Comparison of ENCODE assay signal across 30 mouse cellular contexts in the genomic region with DNA sequence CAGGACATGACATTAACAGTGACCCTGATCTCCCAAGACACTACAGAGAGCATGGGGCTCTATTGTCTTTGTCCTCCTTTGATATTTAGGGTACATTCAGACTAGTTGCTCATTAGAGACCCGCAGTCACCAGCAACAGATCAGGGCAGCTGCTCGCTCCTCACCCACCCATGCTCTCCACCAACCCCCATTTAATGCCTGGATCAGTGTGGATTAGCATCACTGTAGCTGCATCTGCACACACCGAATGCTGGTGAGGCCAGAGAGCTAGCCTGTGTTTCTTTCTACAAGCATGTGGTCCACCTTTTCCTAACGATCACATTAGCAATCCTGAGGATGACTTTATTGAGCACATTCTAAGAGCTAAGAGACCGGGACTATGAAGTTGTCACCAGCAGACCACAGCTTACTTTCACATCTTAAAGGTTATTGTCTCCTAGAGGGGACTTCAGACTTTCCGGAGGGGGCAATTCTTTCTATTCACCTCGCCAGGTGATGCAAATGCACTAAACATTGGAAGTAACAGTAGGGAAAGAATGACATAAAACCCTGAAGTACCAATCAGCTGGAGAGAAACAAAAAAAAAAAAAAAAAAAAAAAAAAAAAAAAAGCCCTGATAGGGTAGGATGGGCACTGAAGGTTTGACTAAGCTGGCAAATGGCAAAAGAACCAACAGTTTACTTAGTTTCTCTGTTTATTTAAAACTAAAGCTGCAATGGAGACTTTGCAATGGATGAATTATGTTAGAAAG. TPM values are rescaled to one million over a fixed set of nuclear protein-coding genes. Genes with fewer than 3 reads are reported as not detected.
DNase-seq lines count a peak whose midpoint lies in the region; ATAC-seq and TF ChIP-seq lines count a peak whose summit lies in the region.
"Had no signal": no experiment of that assay in that cellular context is flagged by ENCODE, and none has a peak within 500 bp of the region (broad histone marks: within the 10 kb centered on the region; RNA-seq: fewer than 3 reads in every experiment).

No protein-coding gene starts in this region.

- peak; percentile 71 for DNase-seq in heart, adult 11 months
- DNase-seq in heart, postnatal 36 days = no peak
- no peak for DNase-seq in midbrain, postnatal 0 days (ENCODE audit: low spot score)
- peak; percentile 72 for DNase-seq in ZHBTc4 (ENCODE audit: low read depth, low spot score)
- no peak for DNase-seq in gastrocnemius, postnatal 14 days
- DNase-seq in left cerebral cortex, adult 8-10 months (ENCODE audit: low spot score in 2 of 2) = no peak
- DNase-seq in right cerebral cortex, postnatal 14 days = no peak
- DNase-seq: adrenal gland, postnatal 25 days; cerebellum, adult 18-20 months; cerebellum, postnatal 10 days; heart, postnatal 10 days; kidney, adult 11 months; layer of hippocampus, postnatal 36 days; liver, embryonic 13.5 days; lung, adult 18-20 months; lung, postnatal 10 days; spleen, adult 18-20 months; thymus, postnatal 14 days had no signal

- H3K4me3 ChIP-seq in midbrain, embryonic 13.5 days (replicated peaks) = no peak overlapping the region
- no peak overlapping the region for H3K4me3 ChIP-seq in midbrain, postnatal 0 days (ENCODE audit: low read depth, low read length)
- H3K4me3 ChIP-seq: embryonic facial prominence, embryonic 13.5 days; forebrain, embryonic 10.5 days; heart, embryonic 13.5 days; hindbrain, embryonic 10.5 days; hindbrain, embryonic 15.5 days; limb, embryonic 10.5 days; limb, embryonic 15.5 days; liver, embryonic 13.5 days had no signal

- no peaks in the 10 kb centered on the region for H3K9me3 ChIP-seq in midbrain, embryonic 13.5 days
- no peaks in the 10 kb centered on the region for H3K9me3 ChIP-seq in midbrain, postnatal 0 days (ENCODE audit: low read length)
- H3K9me3 ChIP-seq: embryonic facial prominence, embryonic 13.5 days; forebrain, embryonic 10.5 days; heart, embryonic 13.5 days; hindbrain, embryonic 10.5 days; hindbrain, embryonic 15.5 days; limb, embryonic 10.5 days; limb, embryonic 15.5 days; liver, embryonic 13.5 days had no signal

- H3K27me3 ChIP-seq in midbrain, embryonic 13.5 days = no peaks in the 10 kb centered on the region
- H3K27me3 ChIP-seq in midbrain, postnatal 0 days (ENCODE audit: insufficient read depth, low read length) = no peaks in the 10 kb centered on the region
- H3K27me3 ChIP-seq: embryonic facial prominence, embryonic 13.5 days; heart, embryonic 13.5 days; hindbrain, embryonic 15.5 days; limb, embryonic 15.5 days; liver, embryonic 13.5 days; Patski had no signal

- no peaks in the 10 kb centered on the region for H3K36me3 ChIP-seq in midbrain, embryonic 13.5 days
- H3K36me3 ChIP-seq in midbrain, postnatal 0 days (ENCODE audit: insufficient read depth, low read length) = no peaks in the 10 kb centered on the region
- H3K36me3 ChIP-seq: embryonic facial prominence, embryonic 13.5 days; heart, embryonic 13.5 days; hindbrain, embryonic 15.5 days; limb, embryonic 15.5 days; liver, embryonic 13.5 days had no signal

- WGBS in midbrain, embryonic 13.5 days = 16% methylated on average over 7 of the region's 7 CpGs
- WGBS in midbrain, postnatal 0 days = 35% methylated on average over 7 of the region's 7 CpGs

- no peak for TF ChIP-seq CTCF in midbrain, postnatal 0 days (IDR thresholded peaks at IDR 0.05)

- H3K27ac ChIP-seq in midbrain, embryonic 13.5 days = no peak overlapping the region
- no peak overlapping the region for H3K27ac ChIP-seq in midbrain, postnatal 0 days (ENCODE audit: low read depth, low read length)
- H3K27ac ChIP-seq: embryonic facial prominence, embryonic 13.5 days; forebrain, embryonic 10.5 days; heart, embryonic 13.5 days; hindbrain, embryonic 10.5 days; hindbrain, embryonic 15.5 days; limb, embryonic 10.5 days; limb, embryonic 15.5 days; liver, embryonic 13.5 days; macrophage had no signal

- peaks cover 24% of the 10 kb centered on the region for H3K4me1 ChIP-seq in midbrain, embryonic 13.5 days (replicated peaks)
- no peaks in the 10 kb centered on the region for H3K4me1 ChIP-seq in midbrain, postnatal 0 days (ENCODE audit: insufficient read depth, low read length)

- ATAC-seq in midbrain, embryonic 13.5 days = peak; percentile 45; the same call in 1 of the 2 replicates
- ATAC-seq in midbrain, postnatal 0 days (ENCODE audit: low FRiP score) = no peak
- ATAC-seq: inflammation-experienced regulatory T-cells, adult 6 months; Patski had no signal

- no peak overlapping the region for H3K4me2 ChIP-seq in midbrain, embryonic 13.5 days (replicated peaks)
- H3K4me2 ChIP-seq in midbrain, postnatal 0 days (ENCODE audit: low read depth, low read length, poor library complexity, severe bottlenecking) = no peak overlapping the region
- H3K4me2 ChIP-seq: embryonic facial prominence, embryonic 13.5 days; heart, embryonic 13.5 days; hindbrain, embryonic 15.5 days; limb, embryonic 15.5 days; liver, embryonic 13.5 days had no signal

- intact Hi-C loops in heart, postnatal 36 days (cut with DNase I) = no loop called here
- intact Hi-C loops in gastrocnemius, postnatal 14 days (cut with DNase I; ENCODE audit: low total_unique reads) = no loop called here

- no peak overlapping the region for H3K9ac ChIP-seq in midbrain, embryonic 13.5 days (replicated peaks)
- no peak overlapping the region for H3K9ac ChIP-seq in midbrain, postnatal 0 days (replicated peaks; ENCODE audit: low read length, poor library complexity, severe bottlenecking)
- H3K9ac ChIP-seq: embryonic facial prominence, embryonic 13.5 days; heart, embryonic 13.5 days; hindbrain, embryonic 15.5 days; limb, embryonic 15.5 days; liver, embryonic 13.5 days had no signal

RNA-seq across cellular contexts. Expression of gene Epha4, which starts 58.0 kb away (rescaled TPM):
- total RNA-seq in heart, postnatal 36 days (2021) = 10 to 100 TPM; 21.9 to 26.5 TPM
- polyA plus RNA-seq in midbrain, embryonic 13.5 days (2015; fragmentation: Nextera tagmentation; extraction: Ambion mirVana) = 36.5 and 37.5 TPM in 2 replicates
- 66.6 and 68.8 TPM in 2 replicates for total RNA-seq in midbrain, postnatal 0 days (2014; rRNA removed)
- 23.3 and 26.6 TPM in 2 replicates for polyA plus RNA-seq in midbrain, postnatal 0 days (2015; fragmentation: Nextera tagmentation; extraction: Ambion mirVana)
- total RNA-seq in gastrocnemius, postnatal 14 days (2021) = 1 to 10 TPM; 3.1 to 4.5 TPM
- 100 to 1,000 TPM; 139 to 158 (median 143) TPM for total RNA-seq in left cerebral cortex, adult 8-10 months (2022)
- total RNA-seq: MEL had no signal
- polyA plus RNA-seq: macrophage had no signal

Comparison
In these comparisons a context has a peak if more than half of its experiments do, and no peak if none do; other contexts are left out.
1. DNase-seq: peak in heart, adult 11 months (single experiment) and ZHBTc4 (single experiment); none in heart, postnatal 36 days (0 of 2), midbrain, postnatal 0 days (single experiment), gastrocnemius, postnatal 14 days (single experiment), left cerebral cortex, adult 8-10 months (0 of 2) and right cerebral cortex, postnatal 14 days (single experiment).
2. RNA of gene Epha4, which starts 58.0 kb away (total RNA-seq): 139 to 158 TPM in left cerebral cortex, adult 8-10 months, 66.6 to 68.8 TPM in midbrain, postnatal 0 days and 21.9 to 26.5 TPM in heart, postnatal 36 days; 3.1 to 4.5 TPM in gastrocnemius, postnatal 14 days; every median in the first group is over 4 times any median in the second.